Mouse (Mus musculus): ENCODE data around the gene Kifc3. TPM values are rescaled to one million over a fixed set of nuclear protein-coding genes. Genes with fewer than 3 reads are reported as not detected.
"Not testable (repeated sequence)": the region's sequence is repeated elsewhere in the genome, so short reads cannot be mapped to it uniquely, and the experiment has no call there.

Kifc3 gene
- polyA plus RNA-seq, 1 experiment from 2014 or later = 5.2 TPM

GRCm38 (mm10) chr8:95165923-95166322 is 36.7 kb downstream of the Kifc3 start:
- H3K36me3 ChIP-seq = no peaks in the 10 kb centered on the region
- peaks cover 21% of the 10 kb centered on the region for H3K4me1 ChIP-seq
- H3K4me3 ChIP-seq = no peak overlapping the region
- 80% methylated on average over 11 of the region's 11 CpGs for WGBS
- H3K9me3 ChIP-seq (replicated peaks) = no peaks in the 10 kb centered on the region
- H3K27ac ChIP-seq (replicated peaks) = no peak overlapping the region
- no peak for DNase-seq (ENCODE audit: low spot score)
- H3K27me3 ChIP-seq (ENCODE audit: low read depth, poor library complexity, severe bottlenecking) = no peaks in the 10 kb centered on the region

GRCm38 (mm10) chr8:95164469-95164868 is 38.1 kb downstream of the Kifc3 start:
- Histone ChIP-seq H3K4me1 (peaks cover 23% of the 10 kb centered on the region), H3K4me3 (no peak overlapping the region), H3K27ac (replicated peaks) (peak overlapping the region; percentile 34; the same call in 1 of the 2 replicates), H3K36me3 (no peaks in the 10 kb centered on the region), H3K27me3 (ENCODE audit: low read depth, poor library complexity, severe bottlenecking) (no peaks in the 10 kb centered on the region), H3K9me3 (replicated peaks) (no peaks in the 10 kb centered on the region)
- no peak for DNase-seq (ENCODE audit: low spot score)
- 68% methylated on average over 7 of the region's 7 CpGs for WGBS

GRCm38 (mm10) chr8:95163969-95164368 is 38.6 kb downstream of the Kifc3 start:
- WGBS = 75% methylated on average over 2 of the region's 2 CpGs
- H3K4me1 ChIP-seq = peaks cover 21% of the 10 kb centered on the region
- H3K9me3 ChIP-seq (replicated peaks); H3K4me3 ChIP-seq; DNase-seq (ENCODE audit: low spot score); H3K27me3 ChIP-seq (ENCODE audit: low read depth, poor library complexity, severe bottlenecking); H3K36me3 ChIP-seq; H3K27ac ChIP-seq (replicated peaks): not testable (repeated sequence)

DNA sequence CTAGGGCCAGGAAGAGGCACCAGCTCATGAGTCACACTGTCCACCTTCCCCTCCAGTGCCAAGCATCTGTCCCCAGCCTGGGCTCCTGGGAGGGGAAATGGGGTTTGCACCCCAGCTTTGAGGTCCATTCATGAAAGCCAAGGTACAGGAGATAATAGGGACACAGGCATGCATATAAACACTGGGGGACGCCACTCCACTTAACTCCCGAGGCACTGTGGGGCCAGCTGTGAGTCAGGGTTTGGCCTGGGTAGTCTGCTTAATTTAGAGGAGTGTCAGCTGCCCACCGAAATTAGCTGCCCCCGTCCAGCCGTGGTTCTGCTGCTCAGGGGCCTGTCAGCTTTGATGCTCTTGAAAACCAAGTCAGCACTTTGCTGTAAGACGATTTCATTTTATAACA is 39.8 kb downstream of the Kifc3 start:
- Histone ChIP-seq H3K4me3 (no peak overlapping the region), H3K9me3 (replicated peaks) (no peaks in the 10 kb centered on the region), H3K4me1 (peaks cover 18% of the 10 kb centered on the region), H3K27ac (replicated peaks) (no peak overlapping the region), H3K36me3 (no peaks in the 10 kb centered on the region), H3K27me3 (ENCODE audit: low read depth, poor library complexity, severe bottlenecking) (no peaks in the 10 kb centered on the region)
- WGBS = 74% methylated on average over 6 of the region's 6 CpGs
- DNase-seq (ENCODE audit: low spot score) = no peak

- Histone ChIP-seq H3K4me3 (no peak overlapping the region), H3K4me1 (peaks cover 6% of the 10 kb centered on the region), H3K27ac (replicated peaks) (no peak overlapping the region), H3K36me3 (no peaks in the 10 kb centered on the region), H3K27me3 (ENCODE audit: low read depth, poor library complexity, severe bottlenecking) (no peaks in the 10 kb centered on the region), H3K9me3 (replicated peaks) (no peaks in the 10 kb centered on the region)
- 82% methylated on average over 3 of the region's 3 CpGs for whole genome bisulfite sequencing
- no peak for DNase-seq (ENCODE audit: low spot score)
Observed at GRCm38 (mm10) chr8:95159344-95159743, 43.3 kb downstream of the Kifc3 start.

- H3K27ac ChIP-seq (replicated peaks) = no peak overlapping the region
- H3K4me3 ChIP-seq = no peak overlapping the region
- H3K36me3 ChIP-seq = no peaks in the 10 kb centered on the region
- no peaks in the 10 kb centered on the region for H3K27me3 ChIP-seq (ENCODE audit: low read depth, poor library complexity, severe bottlenecking)
- WGBS = 82% methylated on average over 8 of the region's 8 CpGs
- no peaks in the 10 kb centered on the region for H3K9me3 ChIP-seq (replicated peaks)
- no peak for DNase-seq (ENCODE audit: low spot score)
- peaks cover 5% of the 10 kb centered on the region for H3K4me1 ChIP-seq
Observed at GRCm38 (mm10) chr8:95158654-95159053, 44.0 kb downstream of the Kifc3 start.

DNA sequence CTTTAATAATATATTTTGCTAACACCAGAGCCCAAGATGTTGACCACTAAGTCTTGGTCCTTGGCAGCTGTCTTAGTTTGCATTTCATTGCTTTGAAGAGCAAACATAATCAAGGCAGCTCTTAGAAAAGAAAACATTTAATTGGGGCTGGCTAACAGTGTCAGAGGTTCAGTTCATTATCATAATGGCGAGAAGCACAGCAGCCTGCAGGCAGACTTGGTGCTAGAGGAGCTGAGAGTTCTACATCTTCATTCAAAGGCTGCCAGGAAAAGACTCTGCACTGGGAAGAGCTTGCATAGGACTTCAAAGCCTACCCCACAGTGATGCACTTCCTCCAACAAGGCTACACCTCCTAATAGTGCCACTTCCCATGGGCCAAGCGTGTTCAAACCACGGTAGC is 45.5 kb downstream of the Kifc3 start:
- Histone ChIP-seq H3K9me3 (replicated peaks) (no peaks in the 10 kb centered on the region), H3K27me3 (ENCODE audit: low read depth, poor library complexity, severe bottlenecking) (no peaks in the 10 kb centered on the region), H3K36me3 (no peaks in the 10 kb centered on the region), H3K4me1 (peaks cover 3% of the 10 kb centered on the region), H3K27ac (replicated peaks) (no peak overlapping the region), H3K4me3 (no peak overlapping the region)
- WGBS = 73% methylated on average over 3 of the region's 3 CpGs
- no peak for DNase-seq (ENCODE audit: low spot score)

DNA sequence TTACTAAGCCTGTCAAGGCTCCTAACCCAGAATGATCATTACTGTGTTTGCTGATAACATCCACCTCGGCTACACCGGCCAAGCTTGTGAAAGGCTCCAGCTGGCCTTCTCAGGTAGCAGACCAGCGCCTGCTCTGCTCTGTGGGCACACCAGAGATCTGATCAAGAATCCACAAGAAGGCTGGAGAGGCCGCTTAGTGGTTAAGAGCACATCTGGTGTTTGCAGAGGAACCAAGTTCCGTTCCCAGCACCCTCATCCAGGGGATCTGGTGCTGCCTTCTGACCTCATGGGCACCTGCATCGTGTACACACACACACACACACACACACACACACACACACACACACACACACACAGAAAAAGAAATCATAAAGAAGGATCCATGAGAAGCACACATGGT is 46.5 kb downstream of the Kifc3 start:
- Histone ChIP-seq H3K36me3 (no peaks in the 10 kb centered on the region), H3K4me1 (peaks cover 3% of the 10 kb centered on the region), H3K27ac (replicated peaks) (no peak overlapping the region), H3K27me3 (ENCODE audit: low read depth, poor library complexity, severe bottlenecking) (no peaks in the 10 kb centered on the region), H3K9me3 (replicated peaks) (no peaks in the 10 kb centered on the region), H3K4me3 (no peak overlapping the region)
- no peak for DNase-seq (ENCODE audit: low spot score)
- WGBS = 91% methylated on average over 5 of the region's 6 CpGs

DNA sequence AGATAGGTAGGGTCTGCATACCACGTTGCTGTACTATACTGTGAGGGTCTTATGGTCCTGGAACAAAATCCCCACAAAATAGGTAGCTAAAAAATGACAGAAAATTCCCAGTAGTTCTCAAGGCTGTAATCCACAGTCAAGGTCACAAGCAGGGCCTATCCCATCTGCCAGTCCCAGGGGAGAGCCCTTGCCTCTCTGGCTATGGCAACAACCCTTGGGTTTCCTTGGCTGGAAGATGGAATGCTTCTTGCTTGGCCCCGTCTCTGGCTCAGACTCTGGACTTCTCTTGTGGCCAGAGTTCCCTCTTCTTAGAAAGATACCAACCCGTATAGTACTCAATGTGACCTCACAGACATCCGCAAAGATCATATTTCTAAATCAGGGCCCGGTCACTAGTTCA is 47.3 kb downstream of the Kifc3 start:
- Histone ChIP-seq H3K27ac (replicated peaks) (no peak overlapping the region), H3K4me1 (peaks cover under 1% of the 10 kb centered on the region), H3K36me3 (no peaks in the 10 kb centered on the region), H3K27me3 (ENCODE audit: low read depth, poor library complexity, severe bottlenecking) (no peaks in the 10 kb centered on the region), H3K4me3 (no peak overlapping the region), H3K9me3 (replicated peaks) (no peaks in the 10 kb centered on the region)
- 86% methylated on average over 5 of the region's 5 CpGs for WGBS
- no peak for DNase-seq (ENCODE audit: low spot score)

GRCm38 (mm10) chr8:95154654-95155053 is 48.0 kb downstream of the Kifc3 start:
- WGBS = 83% methylated on average over 6 of the region's 6 CpGs
- DNase-seq (ENCODE audit: low spot score) = no peak
- H3K9me3 ChIP-seq (replicated peaks) = no peaks in the 10 kb centered on the region

GRCm38 (mm10) chr8:95154056-95154455 is 48.6 kb downstream of the Kifc3 start:
- no peaks in the 10 kb centered on the region; the same call in none of the 2 replicates for H3K4me1 ChIP-seq
- H3K27me3 ChIP-seq (ENCODE audit: low read depth, poor library complexity, severe bottlenecking) = 0 out of 2 replicates have a peak, but pooled peaks cover 4% of the 10 kb centered on the region
- no peak overlapping the region for H3K4me3 ChIP-seq
- DNase-seq (ENCODE audit: low spot score) = no peak
- no peaks in the 10 kb centered on the region for H3K9me3 ChIP-seq (replicated peaks)
- no peak overlapping the region for H3K27ac ChIP-seq (replicated peaks)
- WGBS = 71% methylated on average over 4 of the region's 4 CpGs
- H3K36me3 ChIP-seq = no peaks in the 10 kb centered on the region

More at GRCm38 (mm10) chr8:95154654-95155053, 48.0 kb downstream of the Kifc3 start:
- Histone ChIP-seq H3K4me1 (no peaks in the 10 kb centered on the region; the same call in none of the 2 replicates), H3K36me3 (no peaks in the 10 kb centered on the region), H3K27ac (replicated peaks) (no peak overlapping the region), H3K4me3 (no peak overlapping the region), H3K27me3 (ENCODE audit: low read depth, poor library complexity, severe bottlenecking) (no peaks in the 10 kb centered on the region)

DNA sequence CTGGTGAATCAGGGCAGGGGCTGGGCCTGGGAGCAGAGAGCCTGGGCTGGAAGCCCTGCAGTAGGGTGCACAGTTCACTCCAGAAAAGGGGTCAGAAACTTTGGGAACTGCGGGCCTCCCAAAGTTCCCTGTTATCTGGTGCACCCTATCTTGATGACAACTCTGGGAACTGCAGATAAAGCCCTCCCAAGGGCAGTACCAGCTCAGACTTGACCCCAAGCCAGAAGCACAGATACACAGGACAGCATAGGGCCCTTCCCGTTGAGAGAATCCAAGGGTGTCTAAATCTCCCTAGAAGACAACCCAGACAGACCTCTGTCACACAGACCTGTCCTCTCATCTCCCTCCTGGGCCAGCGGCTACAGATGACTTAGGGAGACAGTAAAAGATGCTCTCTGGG is 52.0 kb downstream of the Kifc3 start:
- H3K27ac ChIP-seq (replicated peaks) = no peak overlapping the region
- no peaks in the 10 kb centered on the region for H3K9me3 ChIP-seq (replicated peaks)
- H3K4me3 ChIP-seq = no peak overlapping the region
- no peak for DNase-seq (ENCODE audit: low spot score)
- 89% methylated on average over 3 of the region's 3 CpGs for WGBS
- 0 out of 2 replicates have a peak, but pooled peaks cover 4% of the 10 kb centered on the region for H3K27me3 ChIP-seq (ENCODE audit: low read depth, poor library complexity, severe bottlenecking)
- H3K4me1 ChIP-seq = no peaks in the 10 kb centered on the region; the same call in none of the 2 replicates
- no peaks in the 10 kb centered on the region for H3K36me3 ChIP-seq

DNA sequence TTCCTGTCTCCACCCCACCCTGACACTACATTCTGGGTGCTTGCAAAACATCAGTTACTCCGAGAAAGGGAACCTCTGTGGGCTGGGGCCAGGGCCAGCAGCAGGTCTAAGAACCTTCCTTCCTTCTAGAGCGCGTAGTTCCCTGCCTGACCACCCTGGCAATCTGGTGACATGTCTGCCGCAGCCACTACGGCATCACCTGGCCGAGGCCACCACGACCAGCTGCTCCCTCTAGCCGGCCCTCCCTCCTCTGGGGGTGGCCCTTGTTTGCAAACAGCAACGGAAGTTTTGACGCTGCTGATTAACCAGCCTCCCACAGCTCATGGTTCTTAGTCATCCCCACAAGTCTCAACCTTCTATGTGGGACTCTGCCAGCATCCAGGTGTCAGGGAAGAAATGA is 53.2 kb downstream of the Kifc3 start:
- no peak overlapping the region for H3K4me3 ChIP-seq
- no peaks in the 10 kb centered on the region for H3K9me3 ChIP-seq (replicated peaks)
- DNase-seq (ENCODE audit: low spot score) = no peak
- H3K4me1 ChIP-seq = peaks cover 7% of the 10 kb centered on the region
- no peak overlapping the region for H3K27ac ChIP-seq (replicated peaks)
- 57% methylated on average over 10 of the region's 10 CpGs for WGBS
- no peaks in the 10 kb centered on the region for H3K36me3 ChIP-seq
- peaks cover 9% of the 10 kb centered on the region; the same call in 1 of the 2 replicates for H3K27me3 ChIP-seq (ENCODE audit: low read depth, poor library complexity, severe bottlenecking)

DNA sequence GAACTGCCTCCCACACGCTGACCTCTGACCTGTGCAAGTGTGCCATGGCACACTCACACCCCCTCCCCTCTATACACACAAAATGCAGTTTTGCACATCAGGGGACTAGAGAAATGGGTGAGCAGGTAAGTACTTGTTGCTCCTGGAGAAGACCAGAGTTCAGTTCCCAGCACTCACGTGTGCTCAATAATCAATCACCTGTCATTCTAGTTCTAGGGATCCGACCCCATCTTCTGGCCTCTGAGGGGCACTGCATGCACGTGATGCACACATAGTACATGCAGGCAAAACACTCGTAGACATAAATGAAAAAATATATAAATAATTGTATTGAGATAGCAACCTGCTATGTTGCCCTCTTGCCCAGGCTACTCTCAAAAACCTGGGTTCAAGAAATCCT is 55.8 kb downstream of the Kifc3 start:
- Histone ChIP-seq H3K9me3 (replicated peaks) (no peaks in the 10 kb centered on the region), H3K4me1 (peaks cover 25% of the 10 kb centered on the region), H3K27me3 (ENCODE audit: low read depth, poor library complexity, severe bottlenecking) (peaks cover 34% of the 10 kb centered on the region), H3K36me3 (no peaks in the 10 kb centered on the region), H3K27ac (replicated peaks) (no peak overlapping the region), H3K4me3 (no peak overlapping the region)
- 91% methylated on average over 5 of the region's 5 CpGs for WGBS
- no peak for DNase-seq (ENCODE audit: low spot score)

Measured in midbrain, embryonic 10.5 days (tissue).